Mouse (Mus musculus) lung, embryonic 15.5 days (tissue): ENCODE measurements around the gene Ift22. TPM values are rescaled to one million over a fixed set of nuclear protein-coding genes. Genes with fewer than 3 reads are reported as not detected.

ENCODE experiments used
- polyA plus RNA-seq: library from polyadenylated mRNA; unstranded; fragments of >200 nt; fragmentation: Nextera tagmentation; extraction: Ambion mirVana; gene quantifications from 2 replicates; pipeline ENCODE4 v1.2.1, GENCODE M21; 2015

Gene Ift22
- polyA plus RNA-seq, 1 experiment from 2014 or later, result 87.1 TPM

Other genes with a start within 250 kb of the Ift22 start
- 1.3 TPM in 1 of 2 replicates, not detected in the other for gene Myl10, start 215.0 kb upstream of the Ift22 start, polyA plus RNA-seq
- gene Col26a1, start 24.9 kb upstream of the Ift22 start, polyA plus RNA-seq, result 12.1 and 13.5 TPM in 2 replicates
- gene Fis1, start 45.1 kb downstream of the Ift22 start, polyA plus RNA-seq, result 291 and 292 TPM in 2 replicates
- 4.7 and 5.1 TPM in 2 replicates for gene Cldn15, start 58.5 kb downstream of the Ift22 start, polyA plus RNA-seq
- gene Plod3, start 78.9 kb downstream of the Ift22 start, polyA plus RNA-seq, result 55.9 and 58.9 TPM in 2 replicates
- 101 and 102 TPM in 2 replicates for gene Znhit1, start 79.9 kb downstream of the Ift22 start, polyA plus RNA-seq
- gene Vgf, start 118.2 kb downstream of the Ift22 start, polyA plus RNA-seq, result 0.11 and 0.19 TPM in 2 replicates
- 202 and 206 TPM in 2 replicates for gene Ap1s1, start 138.0 kb downstream of the Ift22 start, polyA plus RNA-seq
- 0.86 TPM in 2 replicates for gene Serpine1, start 164.1 kb downstream of the Ift22 start, polyA plus RNA-seq
- 9.8 and 10.5 TPM in 2 replicates for gene Trim56, start 208.1 kb downstream of the Ift22 start, polyA plus RNA-seq
- not detected in 2 replicates for gene Muc3, start 241.2 kb downstream of the Ift22 start, polyA plus RNA-seq